Mouse (Mus musculus): ENCODE data around the gene Elmod1. TPM values are rescaled to one million over a fixed set of nuclear protein-coding genes. Genes with fewer than 3 reads are reported as not detected.
"Not testable (repeated sequence)": the region's sequence is repeated elsewhere in the genome, so short reads cannot be mapped to it uniquely, and the experiment has no call there.

Elmod1 gene
- polyA plus RNA-seq (2014; fragmentation: Nextera tagmentation; extraction: Ambion mirVana) = 0.24 and 0.41 TPM in 2 replicates

DNA sequence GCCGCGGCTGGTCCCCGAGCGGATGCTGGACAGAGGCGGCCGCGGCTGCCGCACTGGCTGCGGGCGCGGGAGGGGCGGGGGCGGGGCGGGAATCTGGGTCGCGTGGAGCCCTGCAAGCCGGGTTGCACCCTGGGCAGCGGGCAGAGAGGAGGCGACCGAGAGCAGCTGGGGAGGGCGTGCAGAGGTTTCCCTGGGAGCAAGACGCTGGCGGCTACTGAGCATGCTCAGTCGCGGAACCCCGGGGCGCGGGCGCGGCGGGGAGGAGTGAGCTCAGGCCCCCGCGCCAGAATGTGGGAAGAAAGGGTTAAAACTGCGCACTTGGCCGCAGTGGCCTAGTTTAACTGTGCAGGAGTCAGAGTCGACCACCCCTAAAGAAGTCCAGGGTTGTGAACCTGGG lies at the start of gene Elmod1:
Elmod1 (minus strand) TSS at position 180 of the 397 bp plus-strand sequence.
- Histone ChIP-seq H3K4me1 (ENCODE audit: control insufficient read depth, insufficient read depth, low read length) (0 out of 2 replicates have a peak, but pooled peaks cover 5% of the 10 kb centered on the region), H3K4me2 (replicated peaks; ENCODE audit: low read depth, low read length) (peak within 1 kb of the TSS; percentile 87), H3K9ac (ENCODE audit: low read depth, low read length) (no peak within 1 kb of the TSS), H3K36me3 (ENCODE audit: control insufficient read depth, insufficient read depth, low read length) (no peaks in the 10 kb centered on the region), H3K27me3 (ENCODE audit: control insufficient read depth, insufficient read depth, low read length) (peaks cover 32% of the 10 kb centered on the region), H3K27ac (ENCODE audit: low read depth, low read length) (no peak within 1 kb of the TSS), H3K4me3 (ENCODE audit: low read length) (peak within 1 kb of the TSS; percentile 42), H3K9me3 (ENCODE audit: control insufficient read depth, low read length) (no peaks in the 10 kb centered on the region)
- 1% methylated on average over 36 of the region's 36 CpGs for WGBS
- peak; percentile 90 for ATAC-seq (ENCODE audit: low FRiP score, low TSS enrichment)

DNA sequence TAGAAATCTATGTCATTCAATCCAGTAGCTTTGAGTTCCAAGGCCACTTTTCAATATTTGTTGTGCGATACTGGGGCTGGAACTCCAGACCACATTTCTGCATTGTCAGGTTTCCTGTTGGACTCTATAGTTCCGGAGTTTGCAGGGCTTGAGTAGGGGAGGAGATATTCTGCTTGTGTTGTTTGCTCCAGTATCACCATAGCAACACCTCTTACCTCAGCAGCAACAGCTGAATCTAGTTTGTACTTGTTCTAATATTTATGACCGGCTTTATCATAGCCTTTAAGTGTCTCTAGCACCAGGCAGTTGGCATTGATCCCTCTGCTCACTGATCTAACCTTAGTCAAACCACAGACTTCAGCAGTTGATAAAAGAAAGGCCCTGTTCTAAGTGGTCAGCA lies 47.7 kb upstream of the Elmod1 start:
- H3K4me1 ChIP-seq (ENCODE audit: control insufficient read depth, insufficient read depth, low read length) = no peaks in the 10 kb centered on the region
- no peak overlapping the region for H3K27ac ChIP-seq (ENCODE audit: low read depth, low read length)
- H3K9me3 ChIP-seq (ENCODE audit: control insufficient read depth, low read length) = no peaks in the 10 kb centered on the region
- H3K9ac ChIP-seq (ENCODE audit: low read depth, low read length) = no peak overlapping the region
- ATAC-seq (ENCODE audit: low FRiP score, low TSS enrichment) = no peak
- 76% methylated on average over 3 of the region's 3 CpGs for WGBS
- no peaks in the 10 kb centered on the region for H3K36me3 ChIP-seq (ENCODE audit: control insufficient read depth, insufficient read depth, low read length)
- no peak overlapping the region for H3K4me2 ChIP-seq (replicated peaks; ENCODE audit: low read depth, low read length)
- no peaks in the 10 kb centered on the region for H3K27me3 ChIP-seq (ENCODE audit: control insufficient read depth, insufficient read depth, low read length)
- H3K4me3 ChIP-seq (ENCODE audit: low read length) = no peak overlapping the region

DNA sequence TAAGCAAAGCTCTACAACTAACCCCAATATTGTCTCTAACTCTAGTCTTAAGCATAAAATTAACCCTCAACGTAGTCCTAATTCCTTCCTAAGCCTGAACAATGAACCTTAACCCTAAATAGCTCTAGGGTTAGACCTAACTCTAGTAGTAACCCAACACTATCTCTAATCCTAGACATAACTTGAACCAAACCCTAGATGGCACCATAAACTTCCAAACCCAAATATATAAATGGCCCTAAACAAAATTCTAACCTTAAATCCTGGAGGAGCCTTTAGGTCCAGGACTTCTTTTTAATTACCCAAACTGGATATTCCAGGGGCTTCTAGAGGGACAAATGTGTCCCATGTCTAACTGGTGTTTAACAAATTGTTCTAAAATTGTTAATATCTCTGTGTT lies 19.4 kb upstream of the Elmod1 start:
- H3K9me3 ChIP-seq (ENCODE audit: control insufficient read depth, low read length) = no peaks in the 10 kb centered on the region
- no peak overlapping the region for H3K4me2 ChIP-seq (replicated peaks; ENCODE audit: low read depth, low read length)
- no peaks in the 10 kb centered on the region for H3K4me1 ChIP-seq (ENCODE audit: control insufficient read depth, insufficient read depth, low read length)
- 69% methylated on average over 1 of the region's 1 CpGs for WGBS
- H3K27ac ChIP-seq (ENCODE audit: low read depth, low read length) = no peak overlapping the region
- H3K9ac ChIP-seq (ENCODE audit: low read depth, low read length) = no peak overlapping the region
- H3K27me3 ChIP-seq (ENCODE audit: control insufficient read depth, insufficient read depth, low read length) = no peaks in the 10 kb centered on the region
- H3K4me3 ChIP-seq (ENCODE audit: low read length) = no peak overlapping the region
- ATAC-seq (ENCODE audit: low FRiP score, low TSS enrichment) = no peak
- H3K36me3 ChIP-seq (ENCODE audit: control insufficient read depth, insufficient read depth, low read length) = no peaks in the 10 kb centered on the region

DNA sequence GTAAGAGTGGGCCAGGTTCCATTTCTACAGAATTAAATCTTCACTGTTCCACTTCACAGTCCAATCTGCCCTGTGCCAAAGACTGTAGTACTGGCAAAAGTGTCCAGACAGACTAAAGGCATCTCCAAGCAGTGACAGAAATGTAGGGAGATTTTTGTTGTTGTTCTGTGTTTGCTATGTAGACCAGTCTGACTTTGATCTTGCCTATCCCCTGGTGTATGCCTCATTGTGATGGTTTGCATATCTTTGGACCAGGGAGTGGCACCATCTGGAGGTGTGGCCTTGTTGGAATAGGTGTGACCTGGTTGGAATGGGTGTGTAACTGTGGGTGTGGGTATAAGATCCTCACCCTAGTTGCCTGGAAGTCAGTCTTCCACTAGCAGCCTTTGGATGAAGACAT lies 17.5 kb upstream of the Elmod1 start:
- ATAC-seq (ENCODE audit: low FRiP score, low TSS enrichment); H3K27ac ChIP-seq (ENCODE audit: low read depth, low read length); H3K9me3 ChIP-seq (ENCODE audit: control insufficient read depth, low read length); H3K4me1 ChIP-seq (ENCODE audit: control insufficient read depth, insufficient read depth, low read length); H3K4me3 ChIP-seq (ENCODE audit: low read length); H3K9ac ChIP-seq (ENCODE audit: low read depth, low read length); H3K36me3 ChIP-seq (ENCODE audit: control insufficient read depth, insufficient read depth, low read length); H3K4me2 ChIP-seq (replicated peaks; ENCODE audit: low read depth, low read length); H3K27me3 ChIP-seq (ENCODE audit: control insufficient read depth, insufficient read depth, low read length): not testable (repeated sequence)

DNA sequence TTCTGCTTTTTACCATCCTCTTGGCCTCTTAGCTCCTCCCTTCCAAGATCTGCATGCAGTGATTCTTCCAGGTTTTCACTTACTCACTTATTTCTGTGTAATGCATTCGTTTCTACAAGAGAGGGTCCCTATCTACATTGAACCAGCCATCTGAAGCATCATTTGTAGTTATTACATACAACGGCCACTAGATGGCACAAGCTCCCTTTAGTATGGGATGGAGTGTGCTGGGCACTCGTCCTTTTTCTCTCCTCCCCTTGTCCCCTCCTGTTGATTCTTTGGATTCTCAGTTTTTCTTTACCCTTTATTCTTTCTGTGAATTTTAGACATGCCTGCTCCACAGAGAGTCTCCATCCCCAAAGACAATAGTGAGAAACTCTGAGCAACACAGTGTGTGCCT lies 15.8 kb upstream of the Elmod1 start:
- peak; percentile 55; the same call in 1 of the 2 replicates for ATAC-seq (ENCODE audit: low FRiP score, low TSS enrichment)

DNA sequence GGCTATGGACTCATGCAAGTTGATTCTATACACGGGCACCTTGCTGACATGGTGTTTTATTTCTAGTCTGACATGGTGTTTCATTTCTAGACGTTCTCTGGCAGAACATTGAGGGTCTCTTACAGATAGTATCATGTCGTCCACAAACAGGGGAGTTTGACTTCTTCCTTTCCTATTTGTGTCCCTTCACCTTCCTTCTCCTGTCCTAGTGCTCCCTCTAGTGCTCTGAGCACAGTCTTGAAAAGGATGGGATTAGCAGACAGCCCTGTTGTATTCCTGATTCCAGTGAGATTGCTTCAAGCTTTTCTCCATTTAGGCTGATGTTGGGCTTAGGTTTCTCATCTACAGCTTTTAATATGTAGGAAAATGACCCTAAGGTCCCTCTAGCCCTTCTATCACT lies 11.9 kb upstream of the Elmod1 start:
- H3K27me3 ChIP-seq (ENCODE audit: control insufficient read depth, insufficient read depth, low read length) = no peaks in the 10 kb centered on the region
- H3K4me1 ChIP-seq (ENCODE audit: control insufficient read depth, insufficient read depth, low read length) = no peaks in the 10 kb centered on the region
- no peaks in the 10 kb centered on the region for H3K36me3 ChIP-seq (ENCODE audit: control insufficient read depth, insufficient read depth, low read length)
- WGBS = 30% methylated on average over 3 of the region's 3 CpGs
- H3K9ac ChIP-seq (ENCODE audit: low read depth, low read length) = no peak overlapping the region
- no peak overlapping the region for H3K4me3 ChIP-seq (ENCODE audit: low read length)
- H3K4me2 ChIP-seq (replicated peaks; ENCODE audit: low read depth, low read length) = no peak overlapping the region
- ATAC-seq (ENCODE audit: low FRiP score, low TSS enrichment) = no peak; the same call in 1 of the 2 replicates
- H3K27ac ChIP-seq (ENCODE audit: low read depth, low read length) = no peak overlapping the region
- no peaks in the 10 kb centered on the region for H3K9me3 ChIP-seq (ENCODE audit: control insufficient read depth, low read length)

More for the DNA sequence above, 15.8 kb upstream of the Elmod1 start:
- WGBS = 4% methylated on average over 3 of the region's 3 CpGs
- Histone ChIP-seq H3K9me3 (ENCODE audit: control insufficient read depth, low read length) (no peaks in the 10 kb centered on the region), H3K27me3 (ENCODE audit: control insufficient read depth, insufficient read depth, low read length) (no peaks in the 10 kb centered on the region), H3K9ac (ENCODE audit: low read depth, low read length) (no peak overlapping the region), H3K4me1 (ENCODE audit: control insufficient read depth, insufficient read depth, low read length) (no peaks in the 10 kb centered on the region), H3K27ac (ENCODE audit: low read depth, low read length) (no peak overlapping the region), H3K4me3 (ENCODE audit: low read length) (no peak overlapping the region), H3K4me2 (replicated peaks; ENCODE audit: low read depth, low read length) (no peak overlapping the region), H3K36me3 (ENCODE audit: control insufficient read depth, insufficient read depth, low read length) (no peaks in the 10 kb centered on the region)

DNA sequence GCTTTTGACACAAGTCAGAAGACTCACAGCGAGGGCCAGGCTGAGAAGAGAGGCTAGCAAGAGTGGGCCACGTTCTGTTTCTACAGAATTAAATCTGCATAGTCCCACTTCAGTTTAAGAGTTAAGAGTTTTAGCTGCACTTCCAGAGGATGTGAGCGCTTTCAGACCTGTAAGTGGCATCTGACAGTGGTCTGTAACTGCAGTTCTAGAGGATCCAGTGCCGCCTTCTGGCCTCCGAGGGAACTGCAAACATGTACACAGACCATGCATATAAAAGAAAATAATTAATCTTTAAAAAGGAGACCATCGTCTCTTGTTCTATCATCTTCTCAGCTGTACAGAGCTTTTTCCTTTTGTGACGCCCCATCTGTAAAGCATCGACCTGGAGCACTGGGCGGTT lies 9.8 kb upstream of the Elmod1 start:
- no peaks in the 10 kb centered on the region for H3K36me3 ChIP-seq (ENCODE audit: control insufficient read depth, insufficient read depth, low read length)
- H3K4me1 ChIP-seq (ENCODE audit: control insufficient read depth, insufficient read depth, low read length) = no peaks in the 10 kb centered on the region
- no peak overlapping the region for H3K4me3 ChIP-seq (ENCODE audit: low read length)
- no peaks in the 10 kb centered on the region for H3K9me3 ChIP-seq (ENCODE audit: control insufficient read depth, low read length)
- no peak overlapping the region for H3K9ac ChIP-seq (ENCODE audit: low read depth, low read length)
- no peaks in the 10 kb centered on the region for H3K27me3 ChIP-seq (ENCODE audit: control insufficient read depth, insufficient read depth, low read length)
- no peak for ATAC-seq (ENCODE audit: low FRiP score, low TSS enrichment)
- H3K27ac ChIP-seq (ENCODE audit: low read depth, low read length) = no peak overlapping the region
- 34% methylated on average over 9 of the region's 9 CpGs for whole genome bisulfite sequencing
- H3K4me2 ChIP-seq (replicated peaks; ENCODE audit: low read depth, low read length) = no peak overlapping the region

DNA sequence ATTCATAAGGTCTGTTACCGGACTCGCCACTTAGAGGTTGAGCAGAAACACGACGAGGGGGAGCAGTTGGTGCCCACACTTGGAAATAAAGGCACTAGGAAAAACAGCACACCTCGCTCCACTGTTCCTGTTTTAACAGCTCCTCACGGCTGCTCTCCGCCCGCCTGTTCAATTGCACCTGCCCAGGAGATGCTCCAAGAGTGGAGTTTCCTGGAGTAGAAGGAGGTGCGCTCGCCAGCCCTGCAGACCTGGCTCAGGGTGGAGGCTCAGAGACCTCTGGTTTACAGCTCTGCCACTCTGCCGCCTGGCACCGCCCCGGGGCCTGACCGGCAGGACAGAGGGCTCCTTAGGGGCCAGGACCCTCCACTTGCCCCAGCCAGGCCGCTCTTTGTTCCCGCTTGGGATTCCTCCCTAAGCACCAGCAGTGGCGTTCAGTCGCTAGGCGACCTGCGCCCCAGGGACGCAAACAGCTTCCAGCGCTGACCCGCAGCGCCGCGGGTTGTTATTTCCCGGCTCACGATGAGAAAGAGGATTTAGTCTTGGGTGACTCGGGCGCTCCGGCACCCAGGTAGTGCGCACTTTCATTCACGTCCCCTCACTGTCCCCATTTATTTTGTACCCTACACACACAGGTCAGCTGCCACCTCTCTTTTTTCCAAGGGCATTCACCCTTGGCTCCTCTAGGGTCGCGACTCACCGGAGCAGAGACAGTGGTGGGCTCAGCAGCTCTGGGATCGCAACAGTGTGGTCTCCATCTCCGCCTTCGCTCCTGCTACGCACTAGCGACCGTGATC lies 576 bp downstream of the Elmod1 start:
- ATAC-seq (ENCODE audit: low FRiP score, low TSS enrichment) = peak; percentile 69; the same call in 1 of the 2 replicates
- H3K4me3 ChIP-seq (ENCODE audit: low read length) = peak overlapping the region; percentile 42
- H3K4me2 ChIP-seq (replicated peaks; ENCODE audit: low read depth, low read length) = peak overlapping the region; percentile 87
- peaks cover 32% of the 10 kb centered on the region for H3K27me3 ChIP-seq (ENCODE audit: control insufficient read depth, insufficient read depth, low read length)
- H3K4me1 ChIP-seq (ENCODE audit: control insufficient read depth, insufficient read depth, low read length) = 0 out of 2 replicates have a peak, but pooled peaks cover 5% of the 10 kb centered on the region
- H3K9me3 ChIP-seq (ENCODE audit: control insufficient read depth, low read length) = no peaks in the 10 kb centered on the region
- no peak overlapping the region for H3K9ac ChIP-seq (ENCODE audit: low read depth, low read length)
- WGBS = 1% methylated on average over 42 of the region's 42 CpGs
- H3K36me3 ChIP-seq (ENCODE audit: control insufficient read depth, insufficient read depth, low read length) = no peaks in the 10 kb centered on the region
- no peak overlapping the region for H3K27ac ChIP-seq (ENCODE audit: low read depth, low read length)

DNA sequence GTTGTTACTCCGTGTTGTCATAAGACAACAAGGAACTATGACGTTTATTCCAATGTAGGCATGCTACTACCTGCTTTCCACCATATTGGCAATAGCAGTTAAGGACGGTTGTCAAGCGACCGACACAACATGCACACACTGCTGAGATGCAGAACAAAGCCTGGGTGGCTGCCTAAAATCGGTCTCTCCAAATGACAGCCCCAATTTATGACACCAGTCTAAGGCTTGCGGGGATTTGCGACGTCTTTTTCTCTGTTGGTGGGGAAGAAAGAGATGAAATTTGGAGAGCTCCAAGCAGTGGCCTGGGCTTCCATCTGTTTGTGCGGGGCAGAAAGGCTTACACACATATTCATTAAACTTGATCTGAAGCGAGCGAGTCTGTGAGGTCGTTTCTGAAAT lies 1.2 kb downstream of the Elmod1 start:
- Histone ChIP-seq H3K27me3 (ENCODE audit: control insufficient read depth, insufficient read depth, low read length) (peaks cover 32% of the 10 kb centered on the region), H3K9me3 (ENCODE audit: control insufficient read depth, low read length) (no peaks in the 10 kb centered on the region), H3K9ac (ENCODE audit: low read depth, low read length) (no peak overlapping the region), H3K4me2 (replicated peaks; ENCODE audit: low read depth, low read length) (no peak overlapping the region; the same call in 1 of the 2 replicates), H3K27ac (ENCODE audit: low read depth, low read length) (no peak overlapping the region), H3K36me3 (ENCODE audit: control insufficient read depth, insufficient read depth, low read length) (no peaks in the 10 kb centered on the region), H3K4me1 (ENCODE audit: control insufficient read depth, insufficient read depth, low read length) (0 out of 2 replicates have a peak, but pooled peaks cover 5% of the 10 kb centered on the region), H3K4me3 (ENCODE audit: low read length) (peak overlapping the region; percentile 42; the same call in 1 of the 2 replicates)
- 16% methylated on average over 13 of the region's 13 CpGs for WGBS
- ATAC-seq (ENCODE audit: low FRiP score, low TSS enrichment) = no peak
